Mouse (Mus musculus): Measurements from ENCODE around the gene Rasgrp1. TPM values are rescaled to one million over a fixed set of nuclear protein-coding genes. Genes with fewer than 3 reads are reported as not detected.

Gene Rasgrp1
- total and polyA plus RNA-seq, 3 experiments = 0.38 to 0.83 (median 0.42) TPM

DNA sequence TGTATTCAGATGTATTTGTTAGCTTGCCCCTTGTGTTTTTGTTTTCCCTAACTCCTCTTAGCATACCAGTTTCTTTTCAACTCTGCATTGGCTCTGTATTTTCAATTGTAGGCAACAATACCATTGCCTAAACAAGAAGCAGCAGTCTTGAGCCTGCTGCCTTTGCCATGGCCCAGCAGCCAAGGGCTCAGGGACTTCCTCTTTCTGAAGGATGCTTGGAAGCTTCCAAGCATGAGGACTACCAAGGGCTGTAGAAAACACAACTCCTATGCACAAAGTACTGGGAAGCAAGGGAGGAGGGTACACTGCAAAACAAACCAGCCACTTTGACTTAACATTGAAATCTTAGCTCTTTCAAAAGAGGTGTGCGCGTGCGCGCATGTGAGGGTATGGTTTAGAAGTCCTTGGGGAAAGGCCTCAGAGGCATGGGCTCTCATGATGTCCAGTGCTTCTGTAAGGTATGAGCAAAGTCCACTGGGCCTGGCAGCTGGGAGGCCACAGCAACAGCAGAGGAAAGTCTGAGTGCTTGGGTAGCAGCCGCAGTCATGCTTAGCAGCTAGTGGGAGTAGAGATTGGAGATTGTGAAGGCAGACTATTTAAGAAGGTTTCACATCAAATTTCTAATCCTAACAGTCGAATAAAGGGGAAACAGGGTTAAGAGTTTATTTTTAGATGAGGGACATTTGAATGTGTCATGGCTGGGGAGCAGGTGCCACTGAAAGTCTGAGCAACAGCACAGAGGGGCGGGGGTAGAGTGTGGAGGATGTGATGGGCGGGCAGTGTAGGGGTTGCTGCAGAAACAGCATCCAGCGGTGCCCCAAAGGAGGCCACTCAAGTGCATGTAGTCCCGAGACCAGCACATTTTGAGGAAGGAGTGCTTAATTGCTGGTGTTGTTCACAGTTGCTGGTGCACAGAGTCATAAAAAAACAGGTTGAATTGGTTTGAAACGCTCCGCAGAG is 39.1 kb downstream of the Rasgrp1 start:
- H3K27me3 ChIP-seq (replicated peaks) = no peaks in the 10 kb centered on the region
- TF ChIP-seq IRF4 (IDR thresholded peaks at IDR 0.05; ENCODE audit: low read depth, low read length) (no peak), MEF2A (IDR thresholded peaks at IDR 0.05; ENCODE audit: borderline replicate concordance, low read depth, low read length) (peak; percentile 34; the same call in 1 of the 2 replicates)
- H3K4me1 ChIP-seq (ENCODE audit: control insufficient read depth in 1 of 2, insufficient read depth in 2 of 2) = peaks cover 15 to 39% of the 10 kb centered on the region in 2 experiments
- no peaks in the 10 kb centered on the region for H3K9me3 ChIP-seq (replicated peaks; ENCODE audit: low read length)
- peak overlapping the region; percentile 3 for H3K27ac ChIP-seq (ENCODE audit: insufficient read depth, low read depth)
- dilution Hi-C loops (cut with MboI; ENCODE audit: extremely low pct_ligation_motif_present, extremely low pct_unique_long_range_greater_than_20kb, low sequenced_read_pairs) (no loop called here), in situ Hi-C loops (cut with MboI; ENCODE audit: low pct_ligation_motif_present, low pct_unique_long_range_greater_than_20kb, low sequenced_read_pairs) (no loop called here)
- no peaks in the 10 kb centered on the region for H3K36me3 ChIP-seq (replicated peaks in 1 of 2; ENCODE audit: control insufficient read depth in 1 of 2, insufficient read depth in 1 of 2, low read length in 1 of 2)
- DNase-seq (ENCODE audit: extremely low read depth) = peak; percentile 49
- H3K4me2 ChIP-seq (ENCODE audit: insufficient read depth, low read depth, poor library complexity, severe bottlenecking) = no peak overlapping the region
- H3K9ac ChIP-seq (ENCODE audit: insufficient read depth, low read depth) = no peak overlapping the region
- no peaks in the 10 kb centered on the region for H3K79me2 ChIP-seq (replicated peaks; ENCODE audit: control insufficient read depth, extremely low read depth, insufficient read depth, poor library complexity, severe bottlenecking)
- no peak overlapping the region for H3K4me3 ChIP-seq (replicated peaks in 1 of 3; ENCODE audit: low read depth in 2 of 3, low read length in 2 of 3, poor library complexity in 1 of 3)

DNA sequence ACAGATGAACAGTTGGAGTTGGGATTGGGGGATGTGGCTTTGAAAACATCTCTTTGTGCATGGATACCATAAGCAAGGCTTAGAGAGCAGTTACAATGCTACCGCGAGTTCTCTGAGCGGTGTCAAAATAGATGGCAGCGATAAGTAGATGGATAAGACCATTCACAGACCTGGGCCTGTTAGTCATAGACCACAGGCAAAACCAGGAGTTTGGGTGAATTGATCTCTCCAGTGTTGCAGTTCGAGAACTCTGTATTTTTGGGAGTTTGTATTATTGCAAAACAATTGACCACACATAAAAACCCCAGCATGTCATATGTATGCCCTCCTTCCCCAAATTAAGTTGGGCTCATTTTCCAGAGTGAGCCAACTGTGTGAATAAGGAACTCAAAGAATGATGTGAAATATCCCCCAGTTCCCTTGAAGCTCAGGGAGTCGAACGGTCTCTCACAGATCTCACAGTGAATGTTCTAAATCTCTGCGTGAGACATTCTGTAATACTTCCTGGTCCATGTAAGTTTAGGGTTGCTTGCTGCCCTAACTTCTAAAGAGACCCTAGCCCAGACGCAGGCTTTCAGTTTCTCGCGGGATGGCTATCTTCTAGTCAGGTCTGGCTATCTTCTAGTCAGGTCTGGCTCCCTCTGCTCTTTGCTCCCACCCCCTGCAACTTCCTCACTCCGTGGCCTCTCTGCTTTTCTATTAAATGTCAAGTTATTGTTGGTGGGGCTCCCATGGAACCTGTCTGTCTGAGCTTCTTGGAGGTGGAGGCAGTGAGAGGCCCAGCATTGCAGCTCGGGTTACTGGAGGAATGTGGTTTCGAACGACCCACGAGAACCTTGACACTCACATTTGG is 43.0 kb downstream of the Rasgrp1 start:
- dilution Hi-C loops (cut with MboI; ENCODE audit: extremely low pct_ligation_motif_present, extremely low pct_unique_long_range_greater_than_20kb, low sequenced_read_pairs) = no loop called here
- TF ChIP-seq ZKSCAN1 (IDR thresholded peaks at IDR 0.05; ENCODE audit: borderline replicate concordance, low read depth, low read length) (no peak), BHLHE40 (IDR thresholded peaks at IDR 0.05; ENCODE audit: low read depth, low read length) (no peak), USF2 (conservative IDR thresholded peaks at IDR 0.05; ENCODE audit: low read depth, low read length) (no peak), CHD2 (IDR thresholded peaks at IDR 0.05; ENCODE audit: low read length) (peak; percentile 75), IRF4 (IDR thresholded peaks at IDR 0.05; ENCODE audit: low read depth, low read length) (peak; percentile 53; the same call in 1 of the 2 replicates), MYC (IDR thresholded peaks at IDR 0.05; ENCODE audit: low read depth, low read length) (no peak), ZC3H11A (IDR thresholded peaks at IDR 0.05; ENCODE audit: low read depth, low read length) (no peak), GABPA (IDR thresholded peaks at IDR 0.05; ENCODE audit: insufficient replicate concordance, low read depth, low read length) (no peak), TBP (conservative IDR thresholded peaks at IDR 0.05; ENCODE audit: low read depth, low read length) (peak; percentile 59; the same call in 1 of the 2 replicates), MAX (IDR thresholded peaks at IDR 0.05; ENCODE audit: low read length) (no peak), HCFC1 (IDR thresholded peaks at IDR 0.05; ENCODE audit: low read depth, low read length) (peak; percentile 84), MXI1 (IDR thresholded peaks at IDR 0.05; ENCODE audit: low read depth, low read length) (peak; percentile 42; the same call in 1 of the 2 replicates), SIN3A (IDR thresholded peaks at IDR 0.05; ENCODE audit: low read length) (peak; percentile 90), POLR2AphosphoS2 (IDR thresholded peaks at IDR 0.05; ENCODE audit: low read depth, low read length) (no peak), PAX5 (IDR thresholded peaks at IDR 0.05; ENCODE audit: low read length) (no peak), UBTF (IDR thresholded peaks at IDR 0.05; ENCODE audit: low read depth, low read length) (no peak), NRF1 (IDR thresholded peaks at IDR 0.05; ENCODE audit: low read depth, low read length) (0 out of 2 replicates have a peak, but pooled peaks have one; percentile 16), USF1 (IDR thresholded peaks at IDR 0.05; ENCODE audit: low read depth, low read length) (no peak), RCOR1 (conservative IDR thresholded peaks at IDR 0.05; ENCODE audit: low read depth, low read length) (no peak), CHD1 (IDR thresholded peaks at IDR 0.05; ENCODE audit: low read depth, low read length) (no peak), JUN (IDR thresholded peaks at IDR 0.05; ENCODE audit: insufficient read depth, low read depth, low read length) (no peak), POLR2A (IDR thresholded peaks at IDR 0.05; ENCODE audit: low read depth, low read length) (peak; percentile 53), JUND (conservative IDR thresholded peaks at IDR 0.05; ENCODE audit: low read depth, low read length) (no peak), E2F4 (IDR thresholded peaks at IDR 0.05; ENCODE audit: insufficient replicate concordance, low read depth, low read length) (no peak), ZMIZ1 (IDR thresholded peaks at IDR 0.05; ENCODE audit: low read depth, low read length) (0 out of 2 replicates have a peak, but pooled peaks have one; percentile 37), SMC3 (IDR thresholded peaks at IDR 0.05; ENCODE audit: low read depth, low read length) (no peak), ETS1 (conservative IDR thresholded peaks at IDR 0.05; ENCODE audit: low read depth, low read length) (no peak)

More for the DNA sequence above, 43.0 kb downstream of the Rasgrp1 start:
- peak; percentile 62 for DNase-seq (ENCODE audit: extremely low read depth)
- H3K9ac ChIP-seq (ENCODE audit: insufficient read depth, low read depth) = peak overlapping the region; percentile 72
- H3K79me2 ChIP-seq (replicated peaks; ENCODE audit: control insufficient read depth, extremely low read depth, insufficient read depth, poor library complexity, severe bottlenecking) = no peaks in the 10 kb centered on the region
- H3K36me3 ChIP-seq (replicated peaks in 1 of 2; ENCODE audit: control insufficient read depth in 1 of 2, insufficient read depth in 1 of 2, low read length in 1 of 2) = no peaks in the 10 kb centered on the region
- in situ Hi-C loops (cut with MboI; ENCODE audit: low pct_ligation_motif_present, low pct_unique_long_range_greater_than_20kb, low sequenced_read_pairs) = no loop called here
- H3K27me3 ChIP-seq (replicated peaks) = no peaks in the 10 kb centered on the region
- H3K9me3 ChIP-seq (replicated peaks; ENCODE audit: low read length) = no peaks in the 10 kb centered on the region
- peaks cover 15 to 47% of the 10 kb centered on the region in 2 experiments for H3K4me1 ChIP-seq (ENCODE audit: control insufficient read depth in 1 of 2, insufficient read depth in 2 of 2)
- peak overlapping the region; percentile 50 to 71 (median 61) for H3K4me3 ChIP-seq (replicated peaks in 1 of 3; ENCODE audit: low read depth in 2 of 3, low read length in 2 of 3, poor library complexity in 1 of 3)
- H3K4me2 ChIP-seq (ENCODE audit: insufficient read depth, low read depth, poor library complexity, severe bottlenecking) = no peak overlapping the region; the same call in 1 of the 2 replicates
- H3K27ac ChIP-seq (ENCODE audit: insufficient read depth, low read depth) = no peak overlapping the region
